Mouse (Mus musculus) olfactory bulb, adult 2 months (tissue): ENCODE measurements around the gene Cdh4.

Experiments used
- CTCF ChIP-seq: fragments of 200-500 bp; IDR thresholded peaks from 2 replicates; pipeline ENCODE4 v1.5.1; 2012; ENCODE audit warnings: low read depth, mild to moderate bottlenecking, low read length, moderate library complexity; ENCODE audit not compliant: insufficient read depth
- POLR2A ChIP-seq: fragments of 200-500 bp; IDR thresholded peaks from 2 replicates; pipeline ENCODE4 v1.6.1; 2012; ENCODE audit warnings: mild to moderate bottlenecking, low read depth, low read length, moderate library complexity; ENCODE audit not compliant: insufficient read depth

DNA sequence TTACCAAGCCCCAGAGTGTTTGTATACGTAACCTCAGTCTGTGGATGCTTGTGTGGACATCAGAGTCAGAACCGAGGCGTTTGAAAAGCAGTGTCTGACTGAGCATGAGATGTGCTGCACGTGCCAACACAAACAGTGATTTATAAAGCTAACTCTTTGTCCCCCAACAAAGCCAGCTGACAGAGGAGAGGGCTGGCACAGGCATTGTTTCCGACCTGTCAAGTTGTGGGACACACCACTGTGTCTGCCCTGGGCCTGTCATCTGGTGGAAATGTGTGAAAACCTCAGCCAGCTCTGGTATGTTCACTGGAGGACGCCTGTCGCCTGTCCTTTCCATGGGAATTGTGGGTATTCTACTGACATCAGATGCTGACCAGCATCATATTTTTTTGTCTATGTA is 248.3 kb downstream of the Cdh4 start:
- TF ChIP-seq POLR2A (no peak), CTCF (no peak)
